Mouse (Mus musculus): ENCODE measurements around the gene Akr1e1. TPM values are rescaled to one million over a fixed set of nuclear protein-coding genes. Genes with fewer than 3 reads are reported as not detected.
A peak's percentile ranks its signal among the peaks of the same experiment; 100 is the strongest.

The Akr1e1 gene
- 0.20 and 0.40 TPM in 2 replicates for polyA plus RNA-seq (2012; rRNA removed)

GRCm38 (mm10) chr13:4608961-4609409 lies at the start of gene Akr1e1:
Gene Akr1e1 (minus strand): TSS chr13:4609174.
- Histone ChIP-seq H3K27me3 (ENCODE audit: control insufficient read depth, insufficient read depth, low read length) (no peaks in the 10 kb centered on the region), H3K4me3 (ENCODE audit: extremely low read depth, insufficient read depth, insufficient read length) (peak within 1 kb of the TSS; percentile 60), H3K36me3 (ENCODE audit: control insufficient read depth, insufficient read depth, low read length) (no peaks in the 10 kb centered on the region), H3K27ac (ENCODE audit: insufficient read depth, low read length) (no peak within 1 kb of the TSS), H3K4me1 (ENCODE audit: control insufficient read depth, insufficient read depth, insufficient read length) (no peaks in the 10 kb centered on the region)
- 3% methylated on average over 10 of the region's 10 CpGs for WGBS
- peak; percentile 47 to 55 for DNase-seq (ENCODE audit: low read depth in 1 of 2, low spot score in 2 of 2)
- TF ChIP-seq POLR2A (IDR thresholded peaks at IDR 0.05; ENCODE audit: low read depth, low read length) (no peak), CTCF (IDR thresholded peaks at IDR 0.05; ENCODE audit: extremely low read depth, insufficient read depth, insufficient read length, insufficient replicate concordance) (no peak)

GRCm38 (mm10) chr13:4658346-4658745 lies 49.4 kb upstream of the Akr1e1 start:
- Histone ChIP-seq H3K27ac (ENCODE audit: insufficient read depth, low read length) (no peak overlapping the region), H3K4me1 (ENCODE audit: control insufficient read depth, insufficient read depth, insufficient read length) (no peaks in the 10 kb centered on the region), H3K36me3 (ENCODE audit: control insufficient read depth, insufficient read depth, low read length) (no peaks in the 10 kb centered on the region), H3K4me3 (ENCODE audit: extremely low read depth, insufficient read depth, insufficient read length) (no peak overlapping the region), H3K27me3 (ENCODE audit: control insufficient read depth, insufficient read depth, low read length) (no peaks in the 10 kb centered on the region)
- WGBS, result 86% methylated on average over 5 of the region's 5 CpGs
- DNase-seq (ENCODE audit: low read depth in 1 of 2, low spot score in 2 of 2), result no peak
- TF ChIP-seq POLR2A (IDR thresholded peaks at IDR 0.05; ENCODE audit: low read depth, low read length) (no peak), CTCF (IDR thresholded peaks at IDR 0.05; ENCODE audit: extremely low read depth, insufficient read depth, insufficient read length, insufficient replicate concordance) (no peak)

DNA sequence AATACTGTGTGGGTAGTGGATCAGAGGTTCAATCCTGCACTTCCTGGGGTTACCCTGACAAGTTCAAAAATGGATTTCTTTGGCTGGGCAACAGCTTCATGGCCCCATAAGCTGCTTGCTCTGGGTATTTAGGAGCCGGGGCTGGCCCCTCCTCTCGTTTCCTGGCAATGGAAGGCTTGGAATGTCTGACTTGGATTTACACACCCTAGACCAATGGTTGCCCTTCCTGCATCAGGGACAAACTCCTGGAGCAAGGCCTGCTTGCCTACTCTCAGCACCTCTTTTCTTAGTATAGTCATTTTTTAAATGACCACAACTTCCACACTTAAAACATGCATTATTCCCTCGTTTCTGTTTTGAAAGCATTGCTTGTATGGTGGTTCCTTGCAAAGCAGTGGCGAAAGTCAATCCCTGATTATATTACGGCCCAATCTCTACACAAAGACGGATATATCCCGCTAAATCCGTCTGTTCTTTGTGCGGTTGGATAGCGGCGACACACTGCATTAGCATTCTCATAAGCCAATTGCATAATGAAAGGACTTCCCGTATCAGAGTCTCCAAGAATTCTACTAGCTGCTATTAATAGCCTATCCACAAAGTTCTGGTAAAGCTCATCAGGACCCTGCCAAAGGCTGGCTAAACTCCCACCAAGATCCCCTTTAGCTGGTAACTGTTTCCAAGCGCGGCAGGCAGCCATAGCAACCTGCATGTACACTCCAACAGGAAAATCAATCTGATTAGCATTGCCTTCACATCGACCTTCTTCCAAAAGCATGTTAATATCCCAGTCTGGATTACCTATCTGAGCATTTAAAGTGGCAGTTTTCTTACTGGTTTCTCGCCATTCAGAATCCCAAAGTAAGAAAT lies 47.5 kb upstream of the Akr1e1 start:
- no peak overlapping the region for H3K4me3 ChIP-seq (ENCODE audit: extremely low read depth, insufficient read depth, insufficient read length)
- WGBS, result 90% methylated on average over 16 of the region's 16 CpGs
- H3K36me3 ChIP-seq (ENCODE audit: control insufficient read depth, insufficient read depth, low read length), result no peaks in the 10 kb centered on the region
- DNase-seq (ENCODE audit: low read depth in 1 of 2, low spot score in 2 of 2), result no peak
- no peak overlapping the region for H3K27ac ChIP-seq (ENCODE audit: insufficient read depth, low read length)
- H3K4me1 ChIP-seq (ENCODE audit: control insufficient read depth, insufficient read depth, insufficient read length), result no peaks in the 10 kb centered on the region
- TF ChIP-seq CTCF (IDR thresholded peaks at IDR 0.05; ENCODE audit: extremely low read depth, insufficient read depth, insufficient read length, insufficient replicate concordance) (no peak), POLR2A (IDR thresholded peaks at IDR 0.05; ENCODE audit: low read depth, low read length) (no peak)
- no peaks in the 10 kb centered on the region for H3K27me3 ChIP-seq (ENCODE audit: control insufficient read depth, insufficient read depth, low read length)

DNA sequence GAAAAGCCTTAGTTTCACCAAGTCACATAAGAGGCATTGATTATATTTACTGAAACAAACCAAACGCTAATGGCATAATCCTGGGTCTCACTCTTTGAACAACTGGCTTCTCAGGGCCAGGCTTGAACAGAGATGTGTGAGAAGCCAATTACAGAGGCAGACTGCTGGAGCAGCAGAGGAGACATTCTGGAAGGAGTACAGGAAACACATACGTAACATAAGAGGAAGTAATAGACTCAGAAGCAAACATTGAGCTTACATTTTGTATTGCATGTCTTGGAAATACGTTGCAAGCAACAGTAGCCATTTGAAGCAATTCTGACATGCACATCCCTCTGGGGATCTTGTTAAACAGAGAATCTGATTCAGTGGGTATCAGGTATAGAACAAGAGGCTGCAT lies 41.2 kb upstream of the Akr1e1 start:
- 36% methylated on average over 3 of the region's 3 CpGs for WGBS
- Histone ChIP-seq H3K27me3 (ENCODE audit: control insufficient read depth, insufficient read depth, low read length) (no peaks in the 10 kb centered on the region), H3K4me3 (ENCODE audit: extremely low read depth, insufficient read depth, insufficient read length) (no peak overlapping the region), H3K27ac (ENCODE audit: insufficient read depth, low read length) (no peak overlapping the region), H3K4me1 (ENCODE audit: control insufficient read depth, insufficient read depth, insufficient read length) (no peaks in the 10 kb centered on the region), H3K36me3 (ENCODE audit: control insufficient read depth, insufficient read depth, low read length) (no peaks in the 10 kb centered on the region)
- no peak for DNase-seq (ENCODE audit: low read depth in 1 of 2, low spot score in 2 of 2)
- TF ChIP-seq POLR2A (IDR thresholded peaks at IDR 0.05; ENCODE audit: low read depth, low read length) (no peak), CTCF (IDR thresholded peaks at IDR 0.05; ENCODE audit: extremely low read depth, insufficient read depth, insufficient read length, insufficient replicate concordance) (no peak)

GRCm38 (mm10) chr13:4645248-4645647 lies 36.3 kb upstream of the Akr1e1 start:
- Histone ChIP-seq H3K27me3 (ENCODE audit: control insufficient read depth, insufficient read depth, low read length) (no peaks in the 10 kb centered on the region), H3K4me1 (ENCODE audit: control insufficient read depth, insufficient read depth, insufficient read length) (no peaks in the 10 kb centered on the region), H3K4me3 (ENCODE audit: extremely low read depth, insufficient read depth, insufficient read length) (no peak overlapping the region), H3K36me3 (ENCODE audit: control insufficient read depth, insufficient read depth, low read length) (no peaks in the 10 kb centered on the region), H3K27ac (ENCODE audit: insufficient read depth, low read length) (no peak overlapping the region)
- no peak for DNase-seq (ENCODE audit: low read depth in 1 of 2, low spot score in 2 of 2)
- TF ChIP-seq POLR2A (IDR thresholded peaks at IDR 0.05; ENCODE audit: low read depth, low read length), result no peak
- TF ChIP-seq CTCF (IDR thresholded peaks at IDR 0.05; ENCODE audit: extremely low read depth, insufficient read depth, insufficient read length, insufficient replicate concordance), result no peak
- 52% methylated on average over 3 of the region's 3 CpGs for WGBS

GRCm38 (mm10) chr13:4610902-4611301 lies 1.9 kb upstream of the Akr1e1 start:
- H3K4me3 ChIP-seq (ENCODE audit: extremely low read depth, insufficient read depth, insufficient read length), result no peak overlapping the region
- DNase-seq (ENCODE audit: low read depth in 1 of 2, low spot score in 2 of 2), result no peak
- no peaks in the 10 kb centered on the region for H3K4me1 ChIP-seq (ENCODE audit: control insufficient read depth, insufficient read depth, insufficient read length)
- TF ChIP-seq POLR2A (IDR thresholded peaks at IDR 0.05; ENCODE audit: low read depth, low read length) (no peak), CTCF (IDR thresholded peaks at IDR 0.05; ENCODE audit: extremely low read depth, insufficient read depth, insufficient read length, insufficient replicate concordance) (no peak)
- no peaks in the 10 kb centered on the region for H3K27me3 ChIP-seq (ENCODE audit: control insufficient read depth, insufficient read depth, low read length)
- H3K36me3 ChIP-seq (ENCODE audit: control insufficient read depth, insufficient read depth, low read length), result no peaks in the 10 kb centered on the region
- no peak overlapping the region for H3K27ac ChIP-seq (ENCODE audit: insufficient read depth, low read length)

DNA sequence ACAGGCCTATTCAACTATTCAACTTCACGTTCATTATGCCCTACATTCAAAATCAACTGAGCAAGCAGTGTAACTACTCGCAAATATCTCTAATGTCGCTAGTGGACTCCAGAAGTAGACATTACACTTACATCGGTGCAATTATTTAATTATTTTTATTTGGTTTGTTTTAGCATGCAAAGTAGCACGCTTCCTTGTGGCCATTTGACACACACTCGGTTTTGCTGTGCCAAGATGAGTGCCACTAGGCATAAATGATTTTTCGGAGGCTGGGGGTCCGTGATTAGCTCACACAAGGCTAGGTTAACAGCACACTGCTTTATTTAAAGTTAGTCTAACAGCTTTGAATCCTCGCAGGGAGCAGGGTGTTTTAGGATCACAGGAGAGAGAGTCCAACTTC lies 444 bp downstream of the Akr1e1 start:
- WGBS, result 18% methylated on average over 9 of the region's 9 CpGs
- H3K27ac ChIP-seq (ENCODE audit: insufficient read depth, low read length), result no peak overlapping the region
- DNase-seq (ENCODE audit: low read depth in 1 of 2, low spot score in 2 of 2), result no peak

More for the DNA sequence above, 444 bp downstream of the Akr1e1 start:
- no peaks in the 10 kb centered on the region for H3K4me1 ChIP-seq (ENCODE audit: control insufficient read depth, insufficient read depth, insufficient read length)
- H3K36me3 ChIP-seq (ENCODE audit: control insufficient read depth, insufficient read depth, low read length), result no peaks in the 10 kb centered on the region
- peak overlapping the region; percentile 60; the same call in 1 of the 2 replicates for H3K4me3 ChIP-seq (ENCODE audit: extremely low read depth, insufficient read depth, insufficient read length)
- H3K27me3 ChIP-seq (ENCODE audit: control insufficient read depth, insufficient read depth, low read length), result no peaks in the 10 kb centered on the region
- TF ChIP-seq CTCF (IDR thresholded peaks at IDR 0.05; ENCODE audit: extremely low read depth, insufficient read depth, insufficient read length, insufficient replicate concordance), result no peak
- no peak for TF ChIP-seq POLR2A (IDR thresholded peaks at IDR 0.05; ENCODE audit: low read depth, low read length)
